Mouse (Mus musculus): ENCODE results near the gene Serpinb6b.

Serpinb6b gene

DNA sequence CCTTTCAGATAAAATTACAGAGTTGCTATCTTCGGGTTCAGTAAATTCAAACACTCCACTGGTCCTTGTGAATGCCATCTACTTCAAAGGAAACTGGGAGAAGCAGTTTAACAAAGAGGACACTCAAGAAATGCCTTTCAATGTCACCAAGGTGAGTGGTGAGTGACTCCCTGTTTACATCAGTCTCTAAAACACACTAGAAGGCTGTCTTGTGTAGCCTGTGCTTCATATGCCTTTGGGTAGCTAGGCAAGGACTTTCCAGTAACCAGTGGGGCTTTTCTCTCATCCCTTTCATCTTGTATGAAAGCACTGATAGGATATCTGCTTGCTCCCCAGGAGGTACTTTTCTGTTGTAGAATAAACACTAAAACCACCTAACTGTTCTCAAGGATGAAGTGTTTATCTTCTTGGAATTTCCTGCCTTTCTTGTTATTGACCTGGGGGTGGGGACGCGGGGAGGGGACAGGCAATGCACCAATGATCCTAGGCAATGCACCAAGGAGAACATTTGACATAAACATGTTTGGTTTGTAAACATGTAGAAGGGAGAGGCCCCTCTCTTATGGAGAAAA lies 10.0 kb downstream of the Serpinb6b start:
- DNase-seq (ENCODE audit: low read depth, low spot score): no peak

DNA sequence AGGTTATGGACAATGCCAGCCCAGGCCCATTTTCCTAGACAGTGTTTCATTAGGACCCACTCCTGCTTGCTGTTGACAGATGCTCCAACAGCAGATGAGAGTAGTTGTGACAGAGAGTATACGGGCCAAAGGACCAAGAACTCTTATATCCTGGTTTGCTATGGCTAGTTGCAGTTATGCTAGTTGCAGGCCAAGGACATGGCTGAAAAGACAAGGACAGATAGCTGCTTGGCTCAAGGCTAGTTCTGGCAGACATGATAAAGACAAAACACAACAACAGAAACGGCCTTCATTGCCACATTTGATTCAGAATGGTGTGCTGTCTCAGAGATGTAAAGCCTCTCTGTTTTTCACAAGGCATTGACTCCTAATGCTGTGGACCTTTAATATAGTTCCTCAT lies 10.7 kb downstream of the Serpinb6b start:
- no peak for DNase-seq (ENCODE audit: low read depth, low spot score)

DNA sequence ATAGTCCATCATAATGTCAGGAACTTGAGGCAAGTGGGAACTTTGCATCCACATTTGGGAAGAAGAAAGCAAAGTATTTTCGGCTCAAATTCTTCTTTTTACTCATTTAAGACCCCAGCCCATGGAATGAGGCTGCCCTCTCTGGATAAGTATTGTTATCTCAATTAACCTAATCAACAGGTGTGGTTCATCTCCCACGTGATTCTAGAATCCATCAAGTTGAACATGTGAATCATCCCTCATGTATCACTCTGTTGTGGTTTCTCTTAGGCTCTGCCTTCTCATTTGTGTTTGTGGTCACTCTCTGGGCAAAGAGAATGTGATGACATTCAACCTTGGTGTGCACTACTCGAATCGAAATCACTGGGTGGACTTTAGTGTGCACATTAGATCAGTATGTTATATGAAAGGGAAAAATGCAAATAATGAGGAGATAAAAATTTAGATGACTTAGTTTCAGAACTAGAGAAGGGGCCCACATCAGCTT lies 17.6 kb downstream of the Serpinb6b start:
- no peak for DNase-seq (ENCODE audit: low read depth, low spot score)

DNA sequence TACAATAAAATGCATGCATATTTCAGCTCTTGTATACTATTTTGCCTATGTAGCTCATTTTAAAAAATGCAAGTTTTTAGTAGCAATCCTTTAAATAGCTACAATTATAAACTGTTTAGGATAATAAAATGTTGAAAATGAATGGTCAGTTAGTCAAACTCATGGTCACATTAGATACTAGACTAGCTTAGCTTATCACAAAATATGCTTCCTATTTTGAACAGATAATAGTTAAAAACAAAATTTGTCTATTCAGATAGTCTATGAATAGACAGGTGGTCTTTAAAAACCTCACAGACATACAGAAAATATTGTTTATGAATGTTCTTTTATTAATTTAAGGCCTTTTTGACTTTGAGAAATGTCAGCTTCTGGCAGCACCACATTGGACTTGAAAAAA lies 21.2 kb downstream of the Serpinb6b start:
- no peak for DNase-seq (ENCODE audit: low read depth, low spot score)

DNA sequence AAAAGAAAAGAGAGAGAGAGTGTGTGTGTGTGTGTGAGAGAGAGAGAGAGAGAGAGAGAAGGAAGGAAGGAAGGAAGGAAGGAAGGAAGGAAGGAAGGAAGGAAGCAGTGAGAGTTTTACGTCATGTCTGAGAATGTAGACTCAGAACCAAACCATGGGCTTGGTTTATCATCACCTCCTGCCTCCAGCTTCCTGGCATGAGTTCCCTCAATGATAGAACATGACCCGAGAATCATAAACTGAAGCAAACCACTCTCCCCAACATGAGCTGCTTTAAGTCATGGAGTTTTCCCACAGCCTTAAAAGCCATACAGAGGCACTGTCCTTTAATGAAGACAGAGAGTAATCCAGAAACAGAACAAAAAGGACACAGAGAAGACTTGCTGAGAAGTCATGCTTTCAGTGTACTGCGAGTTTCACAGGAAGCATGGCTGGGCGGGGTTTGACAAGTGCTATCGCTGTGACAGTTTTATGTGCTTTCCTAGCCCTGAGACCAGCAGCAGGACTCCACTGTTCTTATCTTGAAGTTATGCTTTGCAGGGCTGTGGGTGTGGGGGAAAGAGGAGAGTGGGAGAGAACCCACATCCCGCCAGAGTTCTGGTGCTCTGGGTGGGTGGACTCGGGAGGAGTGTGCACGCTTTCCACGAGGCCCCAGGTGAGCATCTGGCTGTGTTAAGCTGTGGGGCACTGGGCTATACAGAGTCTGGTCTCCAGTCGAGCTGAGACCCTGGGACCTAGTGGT lies 28.3 kb downstream of the Serpinb6b start:
- no peak for DNase-seq (ENCODE audit: low read depth, low spot score)

DNA sequence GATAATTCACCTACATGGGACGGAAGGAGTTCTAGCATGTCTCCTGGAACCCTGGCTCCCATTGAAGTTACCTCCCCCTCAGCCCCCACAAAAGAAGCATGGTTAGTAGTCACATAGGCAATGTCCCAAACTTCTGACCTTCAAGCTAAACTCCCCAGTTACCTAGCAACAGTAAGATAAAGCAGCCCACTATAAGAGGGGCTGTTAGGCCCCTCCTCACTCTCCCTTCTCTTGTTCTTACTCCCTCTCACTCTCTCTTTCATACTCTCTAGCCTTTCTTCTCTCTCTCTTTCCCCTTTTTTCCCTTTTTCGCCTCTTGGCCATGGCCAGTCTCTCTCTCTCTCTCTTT lies 28.9 kb downstream of the Serpinb6b start:
- DNase-seq (ENCODE audit: low read depth, low spot score): no peak

DNA sequence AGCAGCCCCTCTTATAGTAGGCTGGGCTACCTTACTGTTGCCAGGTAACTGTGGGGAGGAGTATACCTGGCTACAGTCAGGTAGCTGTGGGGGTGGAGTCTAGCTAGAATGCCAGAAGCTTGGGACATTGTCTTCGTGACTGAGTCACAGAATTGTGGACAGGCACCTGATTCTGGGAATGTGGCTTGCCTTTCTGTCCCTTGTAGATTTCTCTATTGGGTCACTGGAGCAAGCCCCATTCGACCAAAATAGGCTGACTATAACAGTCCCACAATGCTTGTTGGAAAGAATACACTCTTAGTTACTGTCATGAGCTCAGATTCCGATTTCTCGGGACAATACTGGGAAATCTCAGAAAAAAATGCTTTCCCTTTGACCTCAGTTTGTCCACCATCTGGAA lies 30.0 kb downstream of the Serpinb6b start:
- DNase-seq (ENCODE audit: low read depth, low spot score): no peak

DNA sequence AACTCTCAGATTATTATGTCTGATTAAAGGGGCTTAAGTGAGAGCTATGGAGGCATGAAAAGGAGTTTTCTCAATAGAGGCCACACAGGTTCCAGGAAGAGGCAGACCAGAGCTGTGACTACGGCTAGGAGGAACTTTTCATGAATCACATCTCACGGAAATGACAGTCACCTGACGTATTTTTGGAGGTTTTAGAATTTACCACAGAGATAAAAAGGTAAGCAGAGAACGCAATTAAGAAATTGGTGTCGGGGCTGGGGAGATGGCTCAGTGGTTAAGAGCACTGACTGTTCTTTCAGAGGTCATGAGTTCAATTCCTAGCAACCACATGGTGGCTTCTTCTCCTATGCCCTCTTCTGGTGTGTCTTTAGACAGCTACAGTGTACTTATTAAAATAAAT lies 36.3 kb downstream of the Serpinb6b start:
- DNase-seq (ENCODE audit: low read depth, low spot score): no peak

DNA sequence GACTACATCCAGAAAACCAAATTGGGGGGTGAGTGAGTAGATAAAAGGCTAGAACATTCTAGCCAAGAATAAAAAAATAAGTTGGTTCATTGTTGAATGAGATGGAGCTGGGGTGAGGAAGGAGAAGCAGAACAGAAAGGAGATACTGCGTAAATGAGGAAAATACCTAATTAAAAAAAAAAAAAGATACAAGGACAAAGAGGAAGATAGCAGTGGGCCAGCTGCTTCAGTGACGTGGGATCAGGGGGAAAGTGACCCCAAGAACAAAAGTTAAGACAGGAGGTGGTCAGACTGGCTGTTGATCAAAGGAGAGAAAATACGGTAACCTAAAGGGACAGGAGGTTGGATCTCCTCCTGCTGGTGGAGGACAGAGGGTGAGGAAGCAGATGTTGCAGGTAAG lies 37.9 kb downstream of the Serpinb6b start, which contains the start of gene Serpinb9:
TSS of gene Serpinb9 (plus strand) at position 301 of the 400 bp plus-strand sequence.
- DNase-seq (ENCODE audit: low read depth, low spot score): no peak

DNA sequence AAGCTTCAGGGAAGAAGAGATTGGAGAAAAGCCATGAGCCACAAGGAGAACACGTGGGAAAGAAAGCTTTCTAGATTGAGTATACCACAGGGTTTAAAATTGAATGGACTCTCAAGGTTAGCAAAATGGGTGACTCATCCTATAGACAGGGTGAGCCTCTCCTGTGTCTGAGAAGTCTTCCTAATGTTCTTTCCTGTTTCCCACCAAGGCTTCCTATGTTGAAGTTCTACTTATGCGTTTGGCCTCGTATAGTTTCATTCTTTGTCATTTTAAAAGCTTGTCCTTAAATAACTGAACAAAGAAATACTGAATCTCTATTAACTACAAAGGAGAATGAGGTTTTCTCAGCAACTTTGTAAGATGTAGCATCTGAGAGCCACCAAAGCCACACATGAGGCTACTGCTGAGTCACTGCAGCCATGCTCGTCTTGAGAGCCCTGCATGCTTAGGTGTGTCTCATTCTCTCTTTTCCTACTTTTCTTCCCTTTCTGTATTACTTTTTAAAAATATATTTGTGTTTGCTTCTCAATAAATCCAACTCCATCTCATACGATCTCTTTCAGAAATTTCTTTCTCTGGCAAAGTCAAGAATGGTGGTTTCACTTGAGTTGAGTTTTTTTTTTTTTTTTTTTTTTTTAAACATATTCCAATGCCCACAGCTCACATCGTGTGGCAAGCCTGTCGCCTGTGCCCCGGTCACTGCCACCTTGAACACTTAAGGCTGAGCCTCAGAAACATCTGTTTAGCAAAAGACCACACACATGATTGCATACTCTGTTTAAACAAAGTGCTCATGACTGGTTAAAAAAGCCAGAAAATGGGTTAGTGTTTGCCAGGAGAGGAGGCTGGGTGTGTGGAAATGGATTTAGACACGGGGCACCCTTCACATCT lies 38.8 kb downstream of the Serpinb6b start:
- DNase-seq (ENCODE audit: low read depth, low spot score): no peak

DNA sequence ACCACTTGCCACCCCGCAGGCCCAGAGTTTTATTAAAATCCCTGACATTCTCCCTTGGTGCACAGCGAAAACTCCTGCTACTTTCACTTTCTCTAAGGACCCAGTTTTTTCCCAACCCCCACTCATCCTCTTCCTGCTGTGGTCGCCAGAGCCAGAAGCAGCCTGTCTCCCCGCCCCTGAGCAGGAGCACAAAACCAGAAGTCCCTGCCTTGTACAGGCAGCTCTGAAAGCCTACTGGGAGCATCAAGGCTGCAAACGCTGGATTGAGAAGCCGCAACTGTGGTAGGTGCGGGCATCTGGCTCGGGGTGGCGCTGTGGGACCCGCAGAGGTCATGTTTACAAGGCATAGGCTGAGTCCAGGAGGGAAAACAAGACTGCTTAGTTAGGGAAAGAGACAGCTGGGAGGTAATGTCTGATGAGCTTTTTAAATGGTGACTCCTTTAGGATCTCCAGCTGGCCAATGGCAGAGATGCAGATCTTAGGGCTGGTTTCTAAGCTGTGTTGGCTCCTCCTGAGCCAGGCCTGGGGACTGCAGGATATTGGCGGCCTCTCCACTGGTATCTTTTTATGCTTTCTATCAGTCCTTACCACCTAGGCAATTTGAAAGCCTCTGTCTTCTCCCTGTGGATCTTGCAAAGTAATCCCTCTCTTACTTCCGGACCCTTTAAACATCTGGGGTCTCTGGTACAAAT lies 39.6 kb downstream of the Serpinb6b start:
- DNase-seq (ENCODE audit: low read depth, low spot score): peak; percentile 62

DNA sequence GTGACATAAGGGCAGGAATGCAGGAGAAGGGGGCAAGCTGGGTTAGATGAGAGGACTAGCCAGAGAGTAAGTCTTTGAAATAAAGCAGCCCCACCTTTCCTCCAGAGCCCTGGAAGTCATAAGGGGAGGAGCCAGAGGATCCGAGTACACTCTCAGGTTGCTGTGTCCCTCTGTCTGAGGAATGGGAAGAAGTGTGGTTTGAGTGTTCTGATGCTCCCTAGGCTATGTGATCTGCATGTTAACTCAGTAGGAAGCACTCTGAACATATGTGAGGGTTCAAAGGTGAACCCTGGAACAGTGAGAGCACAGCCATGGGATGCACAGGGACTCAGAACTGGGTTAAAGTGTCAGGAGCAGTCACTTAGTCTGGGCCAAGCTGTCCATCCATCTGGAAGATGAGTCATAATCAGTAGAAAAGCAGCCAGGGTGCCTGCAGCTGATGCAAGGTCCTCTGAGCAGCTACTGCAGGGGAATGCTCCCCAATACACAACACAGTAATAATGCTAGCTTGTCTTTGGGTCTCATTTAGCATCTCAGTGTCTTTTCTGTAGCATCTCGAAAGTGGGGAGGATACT lies 40.6 kb downstream of the Serpinb6b start:
- peak; percentile 6 for DNase-seq (ENCODE audit: low read depth, low spot score)

DNA sequence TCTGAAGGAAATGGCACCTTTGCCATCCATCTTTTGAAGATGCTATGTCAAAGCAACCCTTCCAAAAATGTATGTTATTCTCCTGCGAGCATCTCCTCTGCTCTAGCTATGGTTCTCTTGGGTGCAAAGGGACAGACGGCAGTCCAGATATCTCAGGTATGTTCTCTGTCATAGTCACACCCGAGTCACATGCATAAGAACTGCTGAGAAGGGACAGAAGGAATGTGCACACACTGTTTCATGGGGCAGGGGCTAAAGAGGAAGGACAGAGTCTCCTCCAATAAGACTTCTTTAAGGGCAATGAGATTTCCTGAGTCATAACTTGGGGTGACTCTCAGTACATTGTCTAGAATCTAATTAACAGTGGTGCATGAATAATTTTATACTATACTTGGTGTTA lies 41.5 kb downstream of the Serpinb6b start:
- no peak for DNase-seq (ENCODE audit: low read depth, low spot score)

DNA sequence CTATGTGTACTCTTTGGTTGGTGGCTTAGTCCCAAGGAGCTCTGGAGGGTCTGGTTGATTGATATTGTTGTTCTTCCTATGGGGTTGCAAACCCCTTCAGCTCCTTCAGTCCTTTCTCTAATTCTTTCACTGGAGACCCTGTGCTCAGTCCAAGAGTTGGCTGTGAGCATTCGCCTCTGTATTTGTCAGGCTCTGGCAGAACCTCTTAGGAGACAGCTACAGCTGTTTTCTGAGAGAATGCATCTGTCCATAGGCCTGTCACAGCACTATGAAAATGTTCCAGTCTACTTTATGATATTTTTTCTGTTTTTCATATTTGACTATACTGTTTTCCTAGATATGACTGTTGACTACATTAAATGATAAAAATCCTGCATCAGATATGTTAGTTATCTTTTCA lies 47.4 kb downstream of the Serpinb6b start:
- no peak for DNase-seq (ENCODE audit: low read depth, low spot score)

DNA sequence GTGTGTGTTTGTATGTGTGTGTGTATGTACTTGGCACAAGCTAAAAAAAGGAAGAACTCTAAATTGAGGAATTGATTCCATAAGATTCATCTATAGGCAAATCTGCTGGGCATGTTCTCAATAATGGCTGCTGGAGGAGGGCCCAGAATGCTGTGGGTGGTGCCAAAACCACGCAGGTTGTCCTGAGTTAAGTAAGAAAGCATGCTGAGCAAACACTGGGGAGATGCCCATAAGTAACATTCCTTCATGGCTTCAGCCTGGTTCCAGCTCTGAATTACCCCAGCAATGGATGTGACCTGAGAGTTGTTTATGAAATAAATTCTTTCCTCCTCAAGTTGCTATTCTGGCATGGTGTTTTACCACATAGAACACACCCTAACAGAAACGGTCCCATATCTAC lies 48.3 kb downstream of the Serpinb6b start:
- DNase-seq (ENCODE audit: low read depth, low spot score): no peak

DNA sequence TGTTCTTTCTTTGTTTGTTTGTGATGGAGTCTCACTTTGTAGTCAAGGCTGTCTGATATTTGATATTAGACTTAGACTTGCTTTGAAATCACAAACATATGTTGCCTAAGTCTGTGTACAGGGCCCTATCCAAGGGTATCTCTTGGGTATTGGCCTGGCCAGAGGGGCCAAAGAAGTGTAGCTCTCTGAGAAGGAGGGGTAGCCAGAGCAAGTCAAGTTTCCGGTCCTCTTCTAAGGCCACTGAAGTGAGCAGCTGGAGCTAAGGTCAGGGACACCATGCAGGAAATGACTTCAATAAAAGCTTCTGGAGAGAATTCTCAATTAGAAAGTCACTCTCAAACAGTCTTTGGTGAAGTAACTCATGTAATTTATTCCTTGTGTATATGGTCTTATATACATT lies 57.4 kb downstream of the Serpinb6b start:
- DNase-seq (ENCODE audit: low read depth, low spot score): no peak

DNA sequence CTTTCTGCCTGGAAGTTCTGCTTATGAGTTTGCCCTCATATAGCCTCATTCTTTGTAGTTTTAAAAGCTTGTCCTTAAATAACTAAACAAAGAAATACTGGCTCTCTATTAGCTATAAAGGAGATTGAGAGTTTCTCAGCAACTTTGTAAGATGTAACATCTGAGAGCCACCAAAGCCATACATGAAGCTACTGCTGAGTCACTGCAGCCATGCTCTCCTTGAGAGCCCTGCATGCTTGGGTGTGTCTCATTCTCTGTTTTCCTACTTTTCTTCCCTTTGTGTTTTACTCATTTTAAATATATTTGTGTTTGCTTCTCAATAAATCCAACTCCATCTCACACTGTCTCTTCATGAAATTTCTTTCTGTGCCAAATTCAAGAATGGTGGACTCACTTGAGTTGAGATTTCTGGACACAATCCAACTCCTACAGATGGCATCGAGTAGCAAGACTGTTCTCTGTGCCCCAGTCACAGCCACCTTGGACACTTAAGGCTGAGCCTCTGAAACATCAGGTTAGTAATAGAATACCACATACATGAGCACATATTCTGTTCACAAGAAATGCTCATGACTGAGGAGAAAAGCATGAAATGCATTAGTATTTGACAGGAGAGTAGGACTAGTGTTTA lies 61.5 kb downstream of the Serpinb6b start:
- no peak for DNase-seq (ENCODE audit: low read depth, low spot score)

DNA sequence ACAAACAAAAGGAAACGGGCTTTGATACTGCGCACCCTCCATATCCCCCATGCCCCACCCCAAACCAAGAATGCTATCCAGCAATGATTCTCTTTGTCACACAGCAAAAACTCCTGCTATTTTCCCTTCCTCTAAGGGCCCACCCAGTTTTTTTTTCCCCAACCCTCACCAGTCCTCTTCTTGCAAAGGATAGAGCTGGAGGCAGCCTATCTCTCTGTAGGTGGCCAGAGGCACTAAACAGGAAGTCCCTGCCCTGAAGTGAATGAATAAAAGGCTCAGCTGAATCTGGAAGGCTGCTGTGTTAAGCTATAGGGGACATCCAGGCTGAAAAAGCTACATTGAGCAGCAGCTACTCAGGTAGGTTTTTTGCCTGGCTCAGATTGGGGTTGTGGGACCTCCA lies 62.2 kb downstream of the Serpinb6b start, which contains the start of gene Serpinb9b:
TSS of gene Serpinb9b (plus strand) at position 173 of the 400 bp plus-strand sequence.
- no peak for DNase-seq (ENCODE audit: low read depth, low spot score)

DNA sequence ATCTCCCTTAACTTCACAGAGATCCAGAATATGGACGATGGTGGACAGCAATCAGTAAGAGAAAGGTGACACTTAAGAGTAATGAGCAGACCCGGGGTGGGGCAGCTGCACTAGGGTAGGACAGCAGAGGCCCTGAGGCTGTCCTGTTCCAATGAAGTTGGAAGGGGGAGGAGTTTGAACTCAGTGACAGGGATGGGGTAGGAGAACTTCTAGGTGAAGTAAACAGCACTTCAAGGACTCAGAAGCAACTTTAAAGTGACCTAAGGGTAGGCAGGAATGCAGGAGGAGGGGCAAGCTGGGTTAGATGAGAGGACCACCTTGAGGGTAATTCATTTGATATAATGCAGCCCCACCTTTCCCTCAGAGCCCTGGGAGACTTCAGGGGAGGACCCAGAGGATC lies 63.1 kb downstream of the Serpinb6b start:
- no peak for DNase-seq (ENCODE audit: low read depth, low spot score)

DNA sequence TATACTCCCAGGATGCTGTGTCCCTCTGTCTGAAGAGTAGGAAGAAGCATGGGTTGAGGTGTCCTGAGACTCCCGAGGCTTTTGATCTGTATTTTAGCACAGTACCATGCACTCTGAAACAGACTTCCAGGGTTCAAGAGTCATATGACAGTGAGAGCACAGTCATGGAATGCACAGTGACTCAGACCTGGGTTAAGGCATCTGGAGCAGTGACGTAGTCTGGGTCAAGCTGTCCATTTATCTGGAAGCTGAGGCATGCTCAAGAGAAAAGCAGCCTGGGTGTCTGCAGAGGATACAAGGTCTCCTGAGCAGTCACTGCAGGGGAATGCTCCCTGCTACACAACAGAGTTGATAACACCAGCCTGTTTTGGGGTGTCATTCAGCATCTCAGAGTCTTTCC lies 63.5 kb downstream of the Serpinb6b start:
- no peak for DNase-seq (ENCODE audit: low read depth, low spot score)

All from mesoderm, embryonic 11.5 days (tissue).